Mouse (Mus musculus): Measurements from ENCODE around the gene Gm17662.

Gene Gm17662

DNA sequence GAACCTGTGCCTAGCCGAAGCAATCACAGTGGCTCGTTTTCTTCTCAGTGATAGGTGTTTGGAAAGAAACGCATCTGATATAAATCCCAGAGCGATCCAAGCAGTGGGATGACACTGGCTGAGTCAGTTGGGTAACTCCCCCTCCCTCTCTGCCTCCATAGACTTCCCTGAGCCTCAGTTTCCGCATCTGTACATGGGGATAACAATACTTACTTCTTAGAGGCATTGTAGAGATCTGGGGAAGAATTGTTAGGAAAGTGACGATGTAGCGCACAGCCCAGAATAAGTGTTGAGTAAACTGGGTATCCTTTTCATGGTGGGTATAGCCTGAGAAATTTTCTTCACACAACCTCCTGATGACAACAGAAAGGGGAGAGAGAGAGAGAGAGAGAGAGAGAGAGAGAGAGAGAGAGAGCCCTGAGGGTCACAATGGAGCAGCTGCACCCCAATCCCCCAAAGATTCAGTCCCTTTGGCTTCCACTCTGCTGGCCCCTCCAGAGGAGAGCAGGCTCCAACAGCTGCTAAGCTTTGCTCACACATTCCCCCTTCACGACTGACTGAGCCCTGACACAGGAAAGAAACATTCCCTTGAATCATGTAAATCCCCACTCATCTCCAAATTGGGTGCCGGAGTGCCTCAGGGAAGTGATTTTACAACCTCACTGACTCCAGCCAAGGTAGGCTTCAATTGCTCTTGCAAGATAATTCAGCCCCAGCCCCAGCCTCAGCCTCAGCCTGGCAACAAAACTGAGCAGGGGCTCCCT, 31.6 kb downstream of the Gm17662 start:
- DNase-seq (ENCODE audit: low read depth): no peak

DNA sequence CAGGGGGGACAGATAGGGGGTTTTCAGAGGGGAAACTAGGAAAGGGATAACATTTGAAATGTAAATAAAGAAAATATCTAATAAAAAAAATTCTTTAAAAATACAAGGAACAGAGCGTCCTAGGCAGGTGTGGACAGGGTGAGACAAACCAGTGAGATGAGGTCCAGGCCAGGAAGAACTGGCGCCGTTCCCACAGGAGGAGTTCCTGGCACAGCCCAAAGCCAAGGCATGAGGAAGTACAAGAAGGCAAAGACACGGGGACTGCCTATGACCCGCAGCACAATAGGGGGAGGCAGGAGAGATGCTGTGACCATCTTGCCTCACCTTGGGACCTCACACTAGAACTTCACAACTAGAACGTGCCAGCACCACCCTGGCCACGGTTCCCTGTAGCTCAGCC, 34.6 kb downstream of the Gm17662 start:
- DNase-seq (ENCODE audit: low read depth): no peak

DNA sequence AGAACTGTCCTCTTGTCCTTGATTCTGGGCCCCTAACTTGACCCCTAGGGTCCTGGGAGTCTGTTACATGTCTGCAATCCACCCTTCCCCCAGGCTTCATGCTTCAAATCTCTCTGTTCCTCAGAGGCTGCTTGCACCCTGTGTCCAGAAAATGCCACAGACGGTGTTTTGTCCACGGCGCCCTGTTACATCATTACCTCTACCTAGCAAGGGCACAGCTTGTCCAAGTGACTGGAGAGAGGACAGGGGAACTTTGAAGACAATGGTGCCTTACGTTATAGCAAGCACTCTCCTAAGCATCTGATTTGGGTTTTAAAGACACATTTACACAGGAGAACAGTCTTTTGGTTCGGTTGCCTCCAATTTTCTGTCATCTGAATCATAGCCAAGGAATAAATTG, 36.5 kb downstream of the Gm17662 start:
- no peak for DNase-seq (ENCODE audit: low read depth)

DNA sequence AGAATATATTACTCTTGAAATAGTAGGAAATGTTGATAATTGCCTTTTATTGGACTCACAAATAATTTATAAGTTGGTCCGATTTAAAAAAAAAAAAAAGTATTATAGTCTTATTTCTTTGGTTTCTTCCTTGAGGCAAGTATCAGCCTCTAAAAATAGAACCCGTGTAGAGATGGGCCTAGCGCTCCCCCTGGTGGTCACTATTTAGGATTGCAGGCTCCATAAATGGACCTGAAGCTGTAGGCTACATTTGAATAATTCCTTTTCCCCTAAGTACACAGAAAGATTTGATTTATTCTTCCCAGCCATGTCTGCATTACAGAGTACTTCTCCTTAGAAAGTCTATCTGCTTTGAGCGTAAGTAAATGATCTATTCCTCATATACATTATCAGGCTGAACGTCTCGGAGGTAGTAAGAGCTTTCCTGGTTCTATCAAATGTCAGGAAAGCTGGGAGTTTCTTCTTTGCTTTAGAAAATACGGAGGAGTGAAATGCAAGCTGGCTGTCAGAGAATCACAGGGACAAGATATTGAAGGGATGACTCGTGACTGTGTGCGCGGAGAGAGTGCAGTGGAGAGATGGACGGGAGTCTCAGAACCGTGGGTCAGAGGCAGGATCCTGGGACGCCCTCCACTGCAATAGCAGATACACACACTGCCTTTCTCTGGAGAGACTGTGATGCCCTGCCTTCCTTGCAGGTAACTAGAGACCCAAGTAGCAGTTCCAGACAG, 37.0 kb downstream of the Gm17662 start:
- peak; percentile 48 for DNase-seq (ENCODE audit: low read depth)

DNA sequence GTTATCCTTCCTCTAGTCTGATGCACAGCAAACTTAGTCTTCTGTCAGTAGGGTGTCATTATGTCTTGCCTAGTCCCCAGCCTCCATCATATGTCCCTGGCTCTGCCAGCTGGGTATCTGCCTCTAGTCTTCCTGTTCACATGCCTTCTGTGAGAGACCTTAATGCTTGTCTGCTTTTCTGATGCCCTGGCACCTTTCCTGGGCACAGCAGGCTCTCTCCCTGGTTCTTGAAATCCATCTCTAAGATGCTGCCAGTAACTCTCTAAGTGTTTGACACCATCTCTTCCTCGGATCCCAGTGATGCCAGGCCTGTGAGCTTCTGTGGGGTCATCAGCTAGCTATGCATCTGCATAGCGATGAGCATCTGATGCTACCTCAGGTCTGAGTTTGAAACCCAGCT, 45.7 kb downstream of the Gm17662 start:
- DNase-seq (ENCODE audit: low read depth): no peak

DNA sequence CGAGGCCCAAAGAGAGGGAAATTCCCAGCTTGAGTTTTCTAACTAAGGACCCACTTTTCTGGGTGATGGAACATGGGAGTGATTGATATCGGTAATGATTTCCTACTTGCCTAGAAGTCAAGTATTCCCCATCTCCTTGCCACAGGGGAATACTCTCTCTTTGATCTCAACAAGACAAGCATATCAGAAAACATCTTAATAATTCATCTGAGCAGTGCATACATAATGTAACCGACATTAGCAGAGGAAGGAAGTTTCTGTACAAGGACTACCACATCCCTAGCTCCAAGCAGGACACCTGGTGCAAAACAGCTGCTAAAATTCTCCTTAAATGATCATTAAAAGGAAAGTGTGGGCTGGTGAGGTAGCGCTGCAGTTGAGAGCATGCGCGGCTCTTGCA, 47.9 kb downstream of the Gm17662 start:
- no peak for DNase-seq (ENCODE audit: low read depth)

Data from 416B (cell line).